Mouse (Mus musculus) stomach, postnatal 0 days (tissue): ENCODE measurements around the gene Dusp9.

ENCODE experiments used
- CTCF ChIP-seq: IDR thresholded peaks from 2 replicates; pipeline ENCODE4 v1.5.1; 2016; ENCODE audit warnings: antibody characterized with exemption, low read depth, mild to moderate bottlenecking, moderate library complexity
- EP300 ChIP-seq: optimal IDR thresholded peaks from 2 replicates; pipeline ENCODE3; 2016; ENCODE audit warnings: antibody characterized with exemption

DNA sequence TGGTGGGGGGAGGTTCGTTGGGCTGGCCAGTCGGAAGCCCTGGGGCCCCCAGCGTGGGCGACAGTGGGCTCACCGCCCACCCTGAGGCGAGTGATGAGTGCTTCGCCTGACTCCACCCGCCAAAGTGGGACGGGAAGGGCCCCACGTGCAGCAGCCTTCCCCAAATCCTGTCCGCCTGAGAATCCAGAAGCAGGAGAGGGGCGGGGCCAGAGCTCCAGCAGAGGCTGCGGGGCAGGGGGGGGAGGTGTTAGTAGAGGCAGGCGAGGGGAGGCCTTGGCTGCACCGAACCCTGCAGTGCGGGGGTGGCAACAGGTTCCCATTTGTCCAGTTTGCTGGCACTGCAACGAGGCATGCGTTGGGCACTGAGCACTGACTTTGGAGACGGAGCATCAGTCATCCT, 1.8 kb upstream of the Dusp9 start:
- TF ChIP-seq CTCF (no peak), EP300 (no peak)
